Mouse (Mus musculus): ENCODE results near the gene Taok2.

DNA sequence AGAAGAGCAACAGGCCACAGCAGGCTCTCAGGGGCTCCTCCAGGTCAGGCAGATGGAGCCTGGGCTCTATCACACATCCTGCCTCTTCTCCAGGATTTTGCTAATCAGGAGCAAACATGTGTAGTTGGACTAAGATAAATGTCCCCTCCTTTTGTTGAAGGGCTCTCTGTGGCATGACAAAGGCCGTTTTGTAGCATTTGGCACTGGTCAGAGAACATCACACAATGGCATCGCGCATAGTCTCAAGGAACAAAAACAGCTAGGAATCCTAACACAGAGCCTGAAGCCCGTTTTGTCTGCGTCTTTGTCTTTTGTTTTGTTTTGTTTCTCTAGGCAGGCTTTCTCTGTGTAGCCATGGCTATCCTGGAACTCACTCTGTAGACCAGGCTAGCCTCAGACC lies 39.5 kb upstream of the Taok2 start:
- TF ChIP-seq CTCF (IDR thresholded peaks at IDR 0.05; ENCODE audit: low read depth) (no peak), EP300 (IDR thresholded peaks at IDR 0.05; ENCODE audit: low read depth) (0 out of 2 replicates have a peak, but pooled peaks have one; percentile 11)

Data from liver, postnatal 0 days (tissue).